Mouse (Mus musculus) forebrain, postnatal 0 days (tissue): ENCODE results near the gene Cep55. TPM values are rescaled to one million over a fixed set of nuclear protein-coding genes. Genes with fewer than 3 reads are reported as not detected.

Source experiments
- ATAC-seq: fragments of 200-750 bp; cut with Nextera tagmentation; 2 replicates; pipeline ENCODE4 v1.8.0; 2017; ENCODE audit warnings: mild to moderate bottlenecking, moderate library complexity
- DNase-seq: peaks from one replicate; pipeline ENCODE4 v3.0.0-alpha.2; 2015
- H3K27ac ChIP-seq: fragments of 300-500 bp; sonication (generic); 2 replicates; pipeline ENCODE4 v1.5.1; 2014; ENCODE audit warnings: low read depth, mild to moderate bottlenecking, antibody characterized with exemption, low read length, moderate library complexity, mixed read lengths
- H3K27me3 ChIP-seq: fragments of 300-500 bp; sonication (generic); 2 replicates; pipeline ENCODE4 v1.6.1; 2014; ENCODE audit warnings: mild to moderate bottlenecking, low read length, mixed read lengths; ENCODE audit not compliant: insufficient read depth
- H3K36me3 ChIP-seq: fragments of 300-500 bp; sonication (generic); 2 replicates; pipeline ENCODE4 v1.6.1; 2014; ENCODE audit warnings: mild to moderate bottlenecking, moderate library complexity; ENCODE audit not compliant: insufficient read depth
- H3K4me1 ChIP-seq: fragments of 300-500 bp; sonication (generic); 2 replicates; pipeline ENCODE4 v1.6.1; 2014; ENCODE audit warnings: antibody characterized with exemption; ENCODE audit not compliant: insufficient read depth
- H3K4me2 ChIP-seq: fragments of 300-500 bp; sonication (generic); 2 replicates; pipeline ENCODE4 v1.6.1; 2014; ENCODE audit warnings: low read depth, mild to moderate bottlenecking, moderate library complexity
- H3K4me3 ChIP-seq: fragments of 300-500 bp; sonication (generic); 2 replicates; pipeline ENCODE4 v1.5.1; 2014; ENCODE audit warnings: low read depth, low read length, mixed read lengths
- H3K9ac ChIP-seq: fragments of 300-500 bp; sonication (generic); 2 replicates; pipeline ENCODE4 v1.6.1; 2014; ENCODE audit warnings: mild to moderate bottlenecking
- H3K9me3 ChIP-seq: fragments of 300-500 bp; sonication (generic); 2 replicates; pipeline ENCODE4 v1.6.1; 2016; ENCODE audit warnings: low read length
- CTCF ChIP-seq: sonication (generic); IDR thresholded peaks from 2 replicates; pipeline ENCODE4 v1.5.1; 2016; ENCODE audit warnings: antibody characterized with exemption, control low read depth, low read depth
- WGBS: fragments of 180-500 bp; shearing (Covaris S2); extraction: QIAGEN DNeasy Blood & Tissue Kit; methylation state at CpG from one replicate; pipeline ENCODE4 v1.1.7; 2014; 5-methylcytosine and 5-hydroxymethylcytosine counted together
- polyA plus RNA-seq: library from polyadenylated mRNA; unstranded; fragments of >200 nt; fragmentation: Nextera tagmentation; extraction: Ambion mirVana; gene quantifications from 2 replicates; pipeline ENCODE4 v1.2.1, GENCODE M21; 2015
- total RNA-seq: library from RNA; depleted of rRNA; stranded (reverse); fragments of >200 nt; gene quantifications from 2 replicates; pipeline ENCODE4 v1.2.3, GENCODE M21; 2014; rRNA removed

Cep55 gene
- total RNA-seq: 2.5 and 3.9 TPM in 2 replicates
- polyA plus RNA-seq: 2.3 and 2.7 TPM in 2 replicates

GRCm38 (mm10) chr19:38054720-38055192 lies at the start of gene Cep55:
Cep55 (plus strand) TSS chr19:38055011.
- WGBS: 1% methylated on average over 35 of the region's 36 CpGs
- DNase-seq (peak; percentile 98), ATAC-seq (peak; percentile 96)
- Histone ChIP-seq H3K4me2 (peak within 1 kb of the TSS; percentile 95), H3K4me1 (peaks cover 4% of the 10 kb centered on the region; the same call in 1 of the 2 replicates), H3K9ac (peak within 1 kb of the TSS; percentile 63), H3K4me3 (peak within 1 kb of the TSS; percentile 60), H3K36me3 (no peaks in the 10 kb centered on the region), H3K27ac (peak within 1 kb of the TSS; percentile 58), H3K27me3 (no peaks in the 10 kb centered on the region), H3K9me3 (no peaks in the 10 kb centered on the region)
- TF ChIP-seq CTCF: peak; percentile 29; the same call in 1 of the 2 replicates

- no peak for TF ChIP-seq CTCF
- Histone ChIP-seq H3K27ac (no peak overlapping the region), H3K36me3 (no peaks in the 10 kb centered on the region), H3K4me3 (no peak overlapping the region), H3K9me3 (no peaks in the 10 kb centered on the region), H3K27me3 (no peaks in the 10 kb centered on the region), H3K4me2 (no peak overlapping the region), H3K4me1 (peaks cover 8% of the 10 kb centered on the region), H3K9ac (no peak overlapping the region)
- WGBS: 70% methylated on average over 1 of the region's 1 CpGs
- no peak for DNase-seq
- no peak for ATAC-seq
Measured at GRCm38 (mm10) chr19:38011379-38011778, 43.4 kb upstream of the Cep55 start.

DNA sequence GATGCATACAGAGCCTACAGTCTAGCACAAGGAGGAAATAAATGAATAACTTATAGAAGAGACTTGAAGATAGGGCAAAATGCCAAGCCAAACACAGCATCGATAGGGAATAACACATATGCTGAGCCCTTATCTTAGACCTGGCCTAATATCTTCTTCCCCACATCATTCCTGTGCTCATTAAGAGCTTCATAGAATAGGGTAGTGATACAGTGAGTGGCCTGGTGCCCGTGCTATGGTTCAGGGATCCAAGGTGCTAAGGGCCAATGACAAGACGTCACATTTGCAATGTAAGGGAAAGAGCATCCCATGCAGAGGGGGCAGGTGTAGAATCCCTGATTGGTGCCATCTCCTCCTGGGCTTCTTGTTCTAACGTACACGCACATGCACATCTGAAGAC lies 40.4 kb upstream of the Cep55 start:
- Histone ChIP-seq H3K9ac (no peak overlapping the region), H3K27me3 (no peaks in the 10 kb centered on the region), H3K9me3 (no peaks in the 10 kb centered on the region), H3K36me3 (no peaks in the 10 kb centered on the region), H3K27ac (no peak overlapping the region), H3K4me3 (no peak overlapping the region), H3K4me1 (peaks cover 8% of the 10 kb centered on the region), H3K4me2 (no peak overlapping the region)
- no peak for ATAC-seq
- no peak for TF ChIP-seq CTCF
- WGBS: 94% methylated on average over 5 of the region's 5 CpGs
- DNase-seq: no peak

DNA sequence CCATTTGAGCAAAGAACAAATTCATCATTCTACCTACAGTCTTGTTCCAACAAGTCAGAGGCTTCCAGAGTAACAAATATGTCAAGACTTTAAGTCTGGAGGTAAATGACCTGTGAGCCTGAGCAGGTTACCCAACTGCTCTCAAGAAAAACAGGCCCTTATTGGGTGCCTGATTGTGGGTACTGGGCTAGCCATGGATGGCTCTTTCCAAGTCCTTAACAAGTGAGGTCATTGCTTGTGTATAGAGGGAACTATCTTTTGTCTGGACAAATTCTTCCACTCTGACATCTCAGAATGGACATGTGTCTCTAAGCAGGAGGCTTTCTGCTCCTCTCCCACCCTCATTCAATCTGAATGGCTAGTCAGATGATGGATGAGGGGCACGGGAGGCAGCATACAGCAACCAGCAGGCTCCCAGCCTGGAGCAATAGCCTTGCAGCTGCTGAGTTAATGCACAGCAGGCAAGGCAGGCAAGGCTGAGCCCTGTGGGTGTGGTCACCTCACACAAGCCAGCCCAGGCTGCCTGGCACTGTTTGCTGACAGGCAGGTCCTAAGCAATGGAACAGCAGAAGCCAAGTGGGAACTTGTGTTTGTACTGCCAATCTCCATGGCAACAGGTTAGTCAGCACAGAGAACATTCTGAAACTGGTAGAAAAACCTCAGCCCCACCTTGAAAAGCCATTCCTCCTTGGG lies 39.5 kb upstream of the Cep55 start:
- H3K27me3 ChIP-seq: no peaks in the 10 kb centered on the region
- H3K36me3 ChIP-seq: no peaks in the 10 kb centered on the region
- DNase-seq (peak; percentile 77), ATAC-seq (peak; percentile 97)
- no peak overlapping the region for H3K4me3 ChIP-seq
- peak overlapping the region; percentile 54 for H3K27ac ChIP-seq
- no peak overlapping the region for H3K4me2 ChIP-seq
- H3K4me1 ChIP-seq: peaks cover 8% of the 10 kb centered on the region
- H3K9me3 ChIP-seq: no peaks in the 10 kb centered on the region
- H3K9ac ChIP-seq: no peak overlapping the region
- no peak for TF ChIP-seq CTCF
- WGBS: 4% methylated on average over 1 of the region's 1 CpGs

- TF ChIP-seq CTCF: no peak
- 45% methylated on average over 1 of the region's 1 CpGs for WGBS
- DNase-seq: no peak
Measured at GRCm38 (mm10) chr19:38015873-38016254, 38.9 kb upstream of the Cep55 start.

GRCm38 (mm10) chr19:38022710-38023109 lies 32.1 kb upstream of the Cep55 start:
- Histone ChIP-seq H3K9me3 (no peaks in the 10 kb centered on the region), H3K27ac (no peak overlapping the region), H3K4me3 (no peak overlapping the region), H3K36me3 (no peaks in the 10 kb centered on the region), H3K9ac (no peak overlapping the region), H3K4me2 (no peak overlapping the region), H3K4me1 (no peaks in the 10 kb centered on the region), H3K27me3 (no peaks in the 10 kb centered on the region)
- ATAC-seq (no peak), DNase-seq (no peak)
- TF ChIP-seq CTCF: no peak
- WGBS: 76% methylated on average over 4 of the region's 4 CpGs

More at GRCm38 (mm10) chr19:38015873-38016254, 38.9 kb upstream of the Cep55 start:
- Histone ChIP-seq H3K27me3 (no peaks in the 10 kb centered on the region), H3K4me3 (no peak overlapping the region), H3K9me3 (no peaks in the 10 kb centered on the region), H3K9ac (no peak overlapping the region), H3K4me1 (peaks cover 8% of the 10 kb centered on the region), H3K36me3 (no peaks in the 10 kb centered on the region), H3K4me2 (no peak overlapping the region), H3K27ac (peak overlapping the region; percentile 54; the same call in 1 of the 2 replicates)
- ATAC-seq: peak; percentile 51

GRCm38 (mm10) chr19:38023603-38024002 lies 31.2 kb upstream of the Cep55 start:
- WGBS: 32% methylated on average over 4 of the region's 4 CpGs
- no peaks in the 10 kb centered on the region for H3K9me3 ChIP-seq
- no peaks in the 10 kb centered on the region for H3K27me3 ChIP-seq
- H3K36me3 ChIP-seq: no peaks in the 10 kb centered on the region
- H3K9ac ChIP-seq: no peak overlapping the region
- no peaks in the 10 kb centered on the region for H3K4me1 ChIP-seq
- DNase-seq (no peak), ATAC-seq (no peak)
- H3K4me3 ChIP-seq: no peak overlapping the region
- no peak overlapping the region for H3K27ac ChIP-seq
- no peak for TF ChIP-seq CTCF
- no peak overlapping the region for H3K4me2 ChIP-seq
